Mouse (Mus musculus) layer of hippocampus, adult 8-10 months (tissue): Measurements from ENCODE around the gene Tmem163. TPM values are rescaled to one million over a fixed set of nuclear protein-coding genes. Genes with fewer than 3 reads are reported as not detected.
A peak's percentile ranks its signal among the peaks of the same experiment; 100 is the strongest.

Experiments used
- DNase-seq, 2 experiments: peaks; one replicate each; pipeline ENCODE4 v3.0.0; 2022; ENCODE audit warnings: low spot score in 2 of 2
- total RNA-seq, 4 experiments: library from RNA; stranded (reverse); gene quantifications; 2 replicates each; pipeline ENCODE4 v1.2.4; 2022

Tmem163 gene
- total RNA-seq, 4 experiments from 2014 or later: 7.5 to 10.8 (median 9.0) TPM

DNA sequence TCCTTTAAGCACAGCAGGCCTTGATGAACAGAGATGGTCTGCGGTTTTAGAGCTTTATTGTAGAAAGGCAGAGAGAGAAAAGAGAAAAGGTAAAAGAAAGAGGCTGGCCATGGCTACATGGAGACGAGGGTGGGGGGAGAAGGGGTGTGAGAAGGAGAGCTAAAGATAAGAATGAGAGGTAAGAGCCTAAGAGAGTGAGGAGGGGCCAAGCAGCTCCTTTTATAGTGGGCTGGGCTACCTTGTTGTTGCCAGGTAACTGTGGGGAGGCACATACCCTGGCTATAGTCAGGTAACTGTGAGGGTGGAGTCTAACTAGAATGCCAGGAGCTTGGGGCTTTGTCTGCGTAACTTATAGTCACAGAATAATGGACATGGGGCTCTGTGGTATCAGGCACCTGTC, 110.7 kb downstream of the Tmem163 start:
- DNase-seq: no peak

- no peak for DNase-seq
Measured at GRCm38 (mm10) chr1:127556486-127556845, 122.9 kb downstream of the Tmem163 start.

GRCm38 (mm10) chr1:127555822-127556485, 123.4 kb downstream of the Tmem163 start:
- no peak for DNase-seq

DNA sequence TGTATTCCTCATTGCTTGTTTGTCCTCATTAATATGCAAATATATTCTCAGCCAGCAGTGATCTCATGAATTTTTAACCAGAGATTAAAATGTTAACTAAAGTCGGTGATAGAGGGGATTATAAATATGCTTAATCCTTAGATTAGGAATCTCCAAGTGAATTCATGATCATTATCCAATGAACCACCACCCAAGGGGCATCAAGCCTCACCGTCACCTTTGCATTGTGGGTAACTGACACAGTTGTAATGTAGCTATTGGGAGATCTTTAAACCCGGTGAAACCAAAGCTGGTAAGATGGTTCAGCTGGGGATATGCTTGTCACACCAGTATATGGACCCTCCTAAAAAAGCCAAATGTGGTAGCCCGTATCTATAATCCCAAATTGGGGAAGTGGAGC, 131.3 kb downstream of the Tmem163 start:
- no peak for DNase-seq

DNA sequence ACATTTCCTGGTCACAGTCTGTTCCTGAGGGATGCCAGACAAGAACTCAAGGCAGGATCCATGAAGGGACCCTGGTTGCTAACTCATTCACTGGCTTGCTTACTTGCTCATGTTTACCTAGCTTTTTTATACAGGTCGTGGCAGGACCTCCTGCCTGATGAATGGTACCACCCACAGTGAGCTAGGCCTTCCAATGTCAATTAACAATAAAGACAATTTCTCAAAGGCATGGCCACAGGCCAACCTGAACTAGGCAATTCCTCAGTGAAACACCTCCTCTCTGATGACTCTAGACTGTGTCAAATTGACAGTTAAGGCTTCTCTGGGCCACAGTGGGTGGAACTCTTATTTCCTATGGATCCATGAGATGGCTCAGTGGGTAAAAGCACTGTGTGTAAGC, 136.6 kb downstream of the Tmem163 start:
- DNase-seq: no peak

DNA sequence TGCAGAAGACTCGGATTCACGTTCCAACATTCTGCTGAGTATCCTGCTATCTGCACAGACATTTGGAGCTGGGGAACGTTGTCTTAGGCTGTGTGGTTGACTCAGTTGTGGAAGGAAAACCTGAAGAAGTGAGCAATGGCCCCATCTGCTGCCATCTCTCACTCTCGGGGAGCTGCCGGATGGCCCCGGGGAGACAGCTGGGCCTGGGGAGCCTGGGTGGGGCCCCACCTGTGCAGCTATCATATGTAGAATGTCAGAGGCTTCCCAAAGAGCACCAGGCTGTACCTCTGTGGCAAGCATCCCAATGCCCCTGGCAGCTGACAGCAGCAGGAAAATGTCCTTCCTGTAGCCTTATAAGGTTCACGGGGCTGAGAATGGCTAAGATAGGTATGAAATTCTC, 137.4 kb downstream of the Tmem163 start:
- peak; percentile 41 to 50 for DNase-seq

DNA sequence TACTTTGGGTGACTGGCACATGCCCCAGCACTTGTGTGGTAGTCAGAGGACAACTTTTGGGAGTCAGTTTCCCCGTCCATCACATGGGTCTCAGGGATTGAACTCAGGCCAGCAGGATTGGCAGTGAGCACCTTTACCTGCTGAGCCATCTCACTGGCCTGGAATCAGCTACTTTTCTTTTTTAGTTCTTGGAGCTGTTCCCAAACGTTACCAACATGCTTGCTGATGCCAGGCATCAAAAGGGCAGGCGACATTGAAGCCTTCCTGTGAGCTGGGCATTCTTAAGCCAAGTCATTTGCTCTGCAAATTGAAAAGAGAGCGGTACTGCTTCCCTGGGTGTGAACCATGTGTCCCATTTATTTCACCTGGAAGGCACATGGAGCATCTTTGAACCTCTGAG, 137.8 kb downstream of the Tmem163 start:
- no peak for DNase-seq

- peak; percentile 11 to 17 for DNase-seq
Measured at GRCm38 (mm10) chr1:127537204-127538038, 141.9 kb downstream of the Tmem163 start.

- no peak for DNase-seq
Measured at GRCm38 (mm10) chr1:127536448-127536847, 142.9 kb downstream of the Tmem163 start.

GRCm38 (mm10) chr1:127531723-127532122, 147.6 kb downstream of the Tmem163 start:
- DNase-seq: no peak

- DNase-seq: peak; percentile 12 to 18
Measured at GRCm38 (mm10) chr1:127530849-127531580, 148.3 kb downstream of the Tmem163 start.

- DNase-seq: no peak
Measured at GRCm38 (mm10) chr1:127523364-127523763, 156.0 kb downstream of the Tmem163 start.

GRCm38 (mm10) chr1:127514888-127515287, 164.5 kb downstream of the Tmem163 start:
- no peak for DNase-seq

- DNase-seq: no peak
Measured at GRCm38 (mm10) chr1:127514479-127514878, 164.9 kb downstream of the Tmem163 start.

DNA sequence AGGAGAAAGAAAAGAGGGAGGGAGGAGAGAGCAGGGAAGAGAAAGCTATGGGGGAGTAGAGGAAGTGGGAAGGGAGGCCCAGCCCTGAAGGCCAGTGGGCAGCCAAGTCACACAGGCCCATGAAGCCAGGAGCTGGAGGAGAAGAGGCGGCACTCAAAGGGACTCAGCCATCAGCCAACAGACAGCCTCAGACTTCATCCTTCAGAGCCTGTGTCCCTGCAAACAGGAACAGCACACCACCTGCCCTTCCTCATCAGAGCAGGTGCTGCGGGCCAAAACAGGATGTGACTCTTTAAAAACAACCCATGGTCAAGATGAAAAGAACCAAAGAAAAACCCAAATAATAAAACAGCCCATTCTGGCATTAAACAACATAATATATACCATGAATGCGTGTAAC, 165.7 kb downstream of the Tmem163 start:
- no peak for DNase-seq

DNA sequence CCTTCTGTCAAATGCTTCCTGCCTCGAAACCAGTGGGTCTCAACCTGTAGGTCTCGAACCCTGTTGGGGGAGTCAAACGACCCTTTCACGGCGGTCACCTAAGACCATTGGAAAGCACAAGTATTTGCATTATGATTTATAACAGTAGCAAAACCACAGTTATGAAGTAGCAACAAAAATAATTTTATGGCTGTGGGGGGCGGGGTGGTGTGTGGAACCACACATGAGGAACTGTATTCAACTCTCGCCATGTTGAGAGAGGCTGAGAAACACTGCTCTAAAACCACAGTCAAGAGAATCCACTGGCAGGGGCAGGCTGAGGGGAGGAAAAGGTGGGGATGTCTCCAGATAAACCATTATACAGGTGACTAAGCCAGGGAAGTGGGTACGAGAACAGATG, 166.2 kb downstream of the Tmem163 start:
- DNase-seq: no peak

GRCm38 (mm10) chr1:127512709-127513108, 166.6 kb downstream of the Tmem163 start:
- DNase-seq: no peak

DNA sequence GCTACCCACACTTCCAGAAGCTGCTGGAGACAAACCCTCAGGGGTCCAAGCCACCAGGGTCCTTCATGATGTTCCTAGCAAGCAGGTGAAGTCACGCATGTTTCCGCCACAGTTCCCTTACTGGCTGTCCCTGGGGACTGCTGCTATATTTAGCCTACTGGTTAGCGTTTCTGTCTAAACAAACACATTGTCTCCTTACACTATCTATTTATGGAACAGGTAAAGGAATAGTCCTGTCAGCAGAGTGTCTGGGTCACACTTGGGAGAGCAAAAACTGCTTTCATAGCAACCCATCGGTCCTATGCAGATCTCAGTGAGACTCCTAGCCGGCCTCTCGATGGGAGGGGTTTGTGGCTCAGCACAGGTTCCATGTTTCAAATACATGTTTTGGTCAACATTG, 168.0 kb downstream of the Tmem163 start:
- DNase-seq: no peak

GRCm38 (mm10) chr1:127508921-127509320, 170.4 kb downstream of the Tmem163 start:
- DNase-seq: no peak

DNA sequence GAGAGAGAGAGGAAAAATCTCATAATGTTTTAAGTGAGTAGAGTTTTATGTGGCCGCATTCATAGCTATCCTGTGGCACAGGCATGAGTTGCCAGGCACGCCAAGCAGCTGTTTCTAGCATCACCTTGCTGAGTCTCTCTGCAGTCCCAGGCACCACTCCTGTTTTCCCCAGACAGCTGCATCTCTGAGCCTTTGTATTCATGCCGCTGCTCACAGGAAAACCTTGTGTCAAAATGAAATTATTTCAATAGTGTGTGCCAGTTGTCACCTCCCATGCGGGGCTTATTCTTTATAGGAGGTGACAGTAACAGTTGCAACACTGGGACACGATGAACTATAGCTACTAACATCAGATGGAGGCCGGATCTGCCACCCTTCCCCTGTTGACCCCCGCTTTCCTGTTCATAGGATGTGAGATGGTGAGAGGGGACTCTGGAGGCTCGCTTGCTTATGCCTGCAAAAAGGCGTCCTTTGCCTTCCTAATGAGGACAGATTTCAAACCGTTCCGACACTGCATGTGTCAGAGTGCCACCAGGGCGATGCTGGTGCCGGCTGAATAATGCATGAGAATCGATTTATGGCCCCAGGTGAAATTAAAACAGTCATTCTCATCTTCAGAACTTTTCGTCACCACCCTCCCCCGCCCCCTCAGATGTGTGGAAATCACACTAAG, 171.1 kb downstream of the Tmem163 start:
- DNase-seq: no peak

DNA sequence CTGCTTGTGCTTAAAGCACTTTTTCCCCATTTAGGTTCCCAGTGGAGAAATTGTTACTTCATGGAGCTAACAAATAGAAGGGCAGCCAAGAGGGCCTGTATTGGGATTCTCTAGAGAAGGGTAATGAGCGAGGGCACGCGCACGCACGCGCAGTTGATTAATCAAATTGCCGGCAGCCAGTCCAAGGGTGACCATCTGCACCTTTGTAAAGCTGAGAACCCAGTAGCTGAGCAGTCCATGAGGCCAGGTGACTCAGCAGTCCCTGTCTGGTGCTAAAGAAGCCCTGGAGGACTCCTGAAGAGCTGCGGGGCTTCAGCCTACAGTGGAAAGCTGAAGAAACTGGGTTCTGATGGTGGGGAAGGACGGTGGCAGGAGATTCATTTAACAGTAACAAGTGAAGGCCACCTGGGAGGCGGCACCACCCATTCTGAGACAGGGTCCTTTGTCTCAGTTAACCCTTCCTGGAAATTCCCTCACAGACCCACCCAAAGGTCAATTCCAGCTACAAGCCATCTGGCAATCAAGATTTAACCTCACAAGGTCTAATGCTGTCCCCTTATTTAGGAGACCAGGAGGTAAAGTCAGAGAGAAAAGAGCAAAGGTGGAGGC, 172.2 kb downstream of the Tmem163 start:
- no peak for DNase-seq
